Mouse (Mus musculus) brain, adult 2 months (tissue): ENCODE measurements around the gene 6430571L13Rik.

Experiments
- DNase-seq: peaks from one replicate; pipeline ENCODE4 v3.0.0; 2011; ENCODE audit warnings: low read depth, low spot score

The 6430571L13Rik gene

DNA sequence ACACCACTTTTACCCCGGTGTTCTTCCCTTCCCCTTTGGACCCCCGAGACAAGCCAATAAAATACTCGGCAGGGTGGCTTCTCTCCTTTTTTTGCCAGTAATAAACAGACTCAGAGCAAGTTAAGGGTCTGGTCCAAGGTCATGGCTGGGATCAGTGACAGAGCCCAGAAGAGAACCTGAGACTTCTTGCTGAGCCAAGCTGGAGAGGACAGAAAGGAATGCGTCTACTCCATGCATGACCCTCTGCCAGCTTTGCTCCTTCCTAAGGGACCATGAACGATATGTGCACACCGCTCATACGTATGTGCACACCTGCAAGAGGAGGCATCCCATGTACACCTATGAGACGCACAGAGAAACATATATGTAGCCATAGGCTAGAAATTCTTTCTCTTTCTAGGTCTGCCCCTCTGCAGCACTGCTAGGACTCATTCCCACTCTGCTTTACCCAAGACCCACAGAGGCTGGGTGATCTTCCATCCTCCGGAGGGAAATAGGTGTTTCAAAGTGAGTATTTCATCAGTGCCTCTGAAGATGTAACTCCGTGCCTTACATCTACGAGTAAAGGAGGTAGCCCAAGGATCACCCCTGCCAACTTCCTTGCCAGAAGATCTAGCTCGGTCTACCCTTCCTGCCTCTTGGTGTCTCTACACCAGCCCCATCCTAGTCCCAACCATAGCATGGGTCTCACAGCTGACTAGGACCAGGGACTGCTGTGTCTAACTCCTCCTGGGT is 676 bp downstream of the 6430571L13Rik start:
- no peak for DNase-seq

DNA sequence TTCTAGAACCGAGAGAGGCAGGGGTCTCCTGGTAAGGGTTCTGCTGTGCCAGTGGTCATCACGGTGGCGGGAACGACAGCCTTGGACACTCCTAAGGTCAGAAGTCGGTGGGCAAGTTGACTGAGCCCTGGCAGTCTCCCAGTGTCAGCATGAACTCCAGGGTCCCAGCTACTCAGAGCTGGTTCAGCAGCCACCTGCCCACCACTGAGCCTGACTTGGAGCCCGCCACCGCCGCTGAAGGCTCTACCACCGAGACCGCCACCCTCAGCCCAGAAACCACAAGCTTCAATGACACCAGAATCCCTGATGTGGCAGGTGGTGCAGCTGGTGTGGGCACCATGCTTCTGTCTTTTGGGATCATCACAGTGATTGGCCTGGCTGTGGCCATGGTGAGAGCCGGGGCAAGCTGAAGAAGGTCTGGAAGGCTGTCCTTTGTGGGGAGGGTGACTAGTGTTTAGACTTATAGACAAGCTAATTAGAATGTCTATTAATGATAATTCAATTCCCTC is 1.9 kb downstream of the 6430571L13Rik start:
- no peak for DNase-seq

DNA sequence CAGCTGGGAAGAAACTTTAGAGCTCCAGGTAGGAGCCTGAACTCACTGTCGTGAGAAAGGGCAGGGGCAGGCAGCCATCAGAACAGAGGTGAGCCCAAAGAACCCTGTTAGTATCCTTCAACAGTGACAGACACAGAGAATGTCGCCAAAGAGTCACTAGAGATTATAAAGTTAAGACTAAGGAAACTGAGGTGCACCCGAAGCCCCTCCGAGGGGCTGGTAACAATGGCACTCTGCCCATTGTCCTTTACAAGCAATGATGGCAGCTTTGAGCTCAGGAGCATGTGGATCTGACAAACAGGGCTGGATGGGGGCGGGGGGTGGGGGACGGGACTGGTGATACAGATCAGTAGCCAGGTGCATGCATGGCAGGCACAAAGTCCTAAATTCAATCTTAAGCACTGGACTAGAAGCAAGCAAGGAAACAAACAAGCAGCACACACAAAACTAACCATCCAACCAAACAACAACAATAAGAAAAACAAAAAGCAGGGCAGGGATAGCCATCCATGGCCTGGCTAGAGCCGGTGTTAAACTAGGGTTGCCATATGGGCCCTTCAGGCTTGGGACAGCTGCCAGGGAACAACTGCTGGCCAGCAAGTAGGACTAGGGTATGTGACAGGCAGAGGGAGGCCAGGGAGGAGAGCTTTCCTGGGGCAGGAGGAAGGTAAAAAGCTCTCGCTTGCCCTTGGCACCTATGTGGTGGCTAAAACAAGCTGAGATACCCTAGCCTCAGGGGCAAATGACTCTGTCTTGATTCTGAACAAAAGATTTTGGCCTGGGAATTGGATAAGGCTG is 2.9 kb downstream of the 6430571L13Rik start:
- peak; percentile 96 for DNase-seq

DNA sequence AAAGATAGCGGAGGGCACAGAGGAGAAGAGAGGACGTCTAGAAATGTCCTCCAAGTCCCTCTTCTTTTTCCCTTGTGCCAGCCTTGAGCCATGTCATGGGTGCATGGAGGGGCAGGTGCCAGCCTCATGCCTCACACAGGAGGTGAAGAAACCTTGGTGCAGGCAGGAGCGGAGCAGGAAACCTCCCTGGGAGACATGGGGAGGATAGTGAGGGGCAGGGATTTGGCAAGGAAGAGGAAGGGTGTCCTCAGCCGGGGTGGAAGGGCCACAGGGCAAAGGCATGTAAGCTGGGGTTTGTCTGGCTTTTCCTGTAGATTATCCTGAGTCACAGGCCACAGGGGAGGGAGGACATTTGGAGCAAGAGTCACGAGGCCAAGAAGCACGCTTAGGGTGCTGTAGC is 3.6 kb downstream of the 6430571L13Rik start:
- no peak for DNase-seq

DNA sequence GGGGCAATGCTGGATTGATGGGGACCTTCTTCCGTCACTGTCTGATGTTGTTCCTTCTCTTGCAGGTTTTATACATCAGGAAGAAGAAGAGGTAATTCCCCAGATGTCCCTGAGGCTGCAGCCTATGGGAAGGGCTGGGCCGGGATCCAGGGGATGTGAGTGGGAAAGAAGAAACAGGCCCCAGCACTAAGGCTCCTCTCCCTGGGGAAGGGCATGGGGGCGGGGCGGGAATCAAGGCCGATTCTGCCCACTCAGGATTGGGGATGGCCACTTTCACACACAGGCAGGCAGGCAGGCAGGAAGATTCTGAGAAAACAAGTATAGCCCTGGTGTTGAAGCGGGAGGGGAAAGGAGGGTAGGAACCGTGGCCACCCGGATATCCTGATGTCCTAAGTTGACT is 5.7 kb downstream of the 6430571L13Rik start:
- no peak for DNase-seq

DNA sequence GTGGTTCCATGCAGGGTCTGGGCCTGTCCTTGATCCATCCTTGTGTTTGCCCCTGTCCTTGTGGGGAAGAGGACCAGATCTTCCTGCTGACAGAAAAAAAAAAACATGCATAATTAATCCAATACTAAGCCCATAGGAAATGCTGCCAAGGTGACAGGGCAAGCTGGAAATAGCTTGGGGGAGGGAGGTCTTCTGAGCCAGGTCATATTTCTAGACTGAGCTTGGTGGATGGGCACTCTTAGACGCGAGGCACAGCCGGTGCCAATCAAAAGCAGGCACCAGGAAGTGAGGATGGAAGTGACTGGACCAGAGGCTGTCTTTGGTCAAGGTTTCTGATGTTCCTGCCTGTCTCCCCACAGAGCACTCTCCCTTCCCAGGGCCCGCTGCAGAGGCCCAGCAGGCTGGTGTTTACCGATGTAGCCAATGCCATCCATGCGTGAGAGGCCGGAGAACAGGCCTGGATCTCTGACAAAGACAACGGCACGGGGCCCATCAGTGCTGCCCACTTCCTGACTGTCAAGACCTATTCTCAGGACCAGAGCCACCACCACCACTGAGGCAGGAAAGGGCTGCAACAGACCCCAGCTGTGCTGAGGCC is 7.3 kb downstream of the 6430571L13Rik start:
- peak; percentile 54 for DNase-seq

DNA sequence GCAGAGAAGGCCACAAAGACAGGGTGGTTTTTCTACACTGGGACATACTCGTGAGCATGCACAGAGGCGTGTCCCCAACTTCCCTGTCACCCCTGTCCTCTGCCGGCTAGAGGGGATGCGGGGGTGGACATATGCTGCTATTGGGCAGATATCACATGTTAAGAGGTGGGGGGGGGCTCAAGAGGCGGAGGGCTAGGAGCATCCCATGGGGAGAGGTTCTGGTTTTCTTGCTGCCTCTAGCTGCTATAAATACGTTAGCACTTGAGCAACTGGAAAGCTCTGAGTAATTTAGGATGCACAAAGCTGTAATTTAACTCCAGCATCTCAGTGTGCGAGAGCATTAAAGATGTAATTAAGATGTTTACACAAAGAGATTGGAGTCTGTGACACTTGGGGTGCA is 8.9 kb downstream of the 6430571L13Rik start:
- DNase-seq, result peak; percentile 81

DNA sequence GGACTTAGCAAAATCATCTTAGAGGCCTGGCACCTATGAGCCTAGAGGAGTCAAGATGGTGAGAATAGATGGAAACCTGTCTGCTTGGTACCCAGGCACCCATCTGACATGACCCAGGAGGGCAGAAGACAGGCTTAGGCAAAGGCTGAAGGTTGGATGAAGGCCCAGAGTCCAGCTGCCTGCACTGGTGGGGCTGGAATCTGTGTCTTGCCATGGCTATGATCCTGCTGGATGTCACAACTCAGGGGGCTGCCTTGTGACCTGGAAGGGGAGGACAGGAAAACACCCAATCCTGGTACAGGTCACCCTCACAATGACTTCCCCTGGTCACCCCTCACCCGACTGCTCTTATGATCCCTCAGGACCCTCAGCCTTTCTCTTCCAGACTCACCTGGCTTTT is 14.4 kb downstream of the 6430571L13Rik start:
- no peak for DNase-seq

DNA sequence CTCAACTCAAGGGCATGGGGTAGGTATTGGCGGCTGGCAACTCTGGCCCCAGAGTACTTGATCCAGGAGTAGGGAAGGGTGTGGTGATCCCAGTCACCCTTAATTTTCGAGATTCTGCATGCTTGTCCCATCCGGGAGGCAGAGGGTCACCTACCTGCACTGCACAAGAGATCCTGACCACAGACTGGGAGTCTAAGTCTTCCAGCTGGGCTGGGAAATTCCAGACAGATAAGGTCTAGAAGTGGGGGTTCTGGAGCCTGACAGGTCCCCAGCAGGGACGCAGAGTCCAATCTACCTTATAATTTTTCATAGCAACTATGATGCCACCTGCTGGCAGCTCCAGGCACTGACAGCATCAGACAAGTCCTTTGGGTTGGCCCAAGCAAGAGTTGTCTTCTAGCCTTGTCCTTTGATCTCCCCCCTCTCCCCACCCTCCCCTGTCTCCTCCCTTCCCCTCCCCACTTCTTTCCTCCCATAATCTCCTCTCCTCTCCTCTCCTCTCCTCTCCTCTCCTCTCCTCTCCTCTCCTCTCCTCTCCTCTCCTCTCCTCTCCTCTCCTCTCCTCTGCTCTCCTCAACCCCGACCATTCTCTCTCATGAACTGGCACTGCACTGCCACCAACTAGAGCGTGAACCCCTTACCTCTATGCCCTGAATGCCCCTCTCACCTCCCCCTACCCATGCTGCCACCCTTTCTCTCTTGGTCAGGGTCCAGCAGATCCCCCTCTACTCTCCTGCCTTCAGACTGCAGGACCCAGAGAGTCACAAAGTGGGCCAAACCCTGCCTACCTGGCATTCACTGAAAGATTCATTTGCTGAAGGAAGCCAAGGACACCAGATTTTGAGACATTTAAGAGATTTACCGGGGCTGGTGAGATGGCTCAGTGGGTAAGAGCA is 15.7 kb downstream of the 6430571L13Rik start:
- DNase-seq, result peak; percentile 87

DNA sequence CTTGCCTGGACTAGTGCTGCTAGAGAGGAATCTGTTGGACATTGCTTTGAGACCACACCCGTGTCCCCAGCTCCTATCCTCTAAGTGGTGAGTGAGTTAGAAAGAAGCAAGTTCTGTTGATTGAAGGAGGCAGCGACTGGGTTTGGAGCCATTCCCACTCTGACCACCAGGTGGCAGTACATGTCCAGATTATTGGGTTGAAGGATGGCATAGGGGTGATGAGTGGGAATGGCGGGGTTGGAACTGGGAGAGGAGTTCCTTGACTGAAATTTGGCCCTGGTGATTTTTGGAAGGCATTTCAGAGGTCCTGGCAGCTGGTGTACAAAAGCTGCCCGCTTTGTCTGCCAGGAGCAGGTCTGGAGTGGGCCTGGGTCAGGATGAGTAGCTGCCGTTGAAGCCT is 17.2 kb downstream of the 6430571L13Rik start:
- DNase-seq, result peak; percentile 84

DNA sequence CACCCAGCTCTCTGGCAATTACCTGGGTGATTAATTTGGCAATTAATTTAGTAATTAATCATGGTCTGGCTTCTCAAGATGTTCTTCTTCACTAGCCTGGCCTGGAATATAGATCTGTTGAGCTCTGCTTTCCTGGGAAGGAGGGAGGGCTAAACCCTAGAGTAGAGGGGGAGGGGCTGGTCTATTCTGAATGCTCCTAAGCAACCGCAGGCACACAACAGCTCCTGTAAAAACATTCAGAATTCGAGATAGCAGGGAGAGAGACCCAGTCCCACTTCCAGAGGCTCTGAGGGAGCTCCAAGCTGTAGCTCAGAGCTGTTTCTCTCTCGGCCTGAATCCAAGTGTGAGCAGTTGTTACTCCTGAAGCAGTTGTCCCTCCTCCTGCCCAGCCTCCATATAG is 20.6 kb downstream of the 6430571L13Rik start:
- DNase-seq, result no peak

DNA sequence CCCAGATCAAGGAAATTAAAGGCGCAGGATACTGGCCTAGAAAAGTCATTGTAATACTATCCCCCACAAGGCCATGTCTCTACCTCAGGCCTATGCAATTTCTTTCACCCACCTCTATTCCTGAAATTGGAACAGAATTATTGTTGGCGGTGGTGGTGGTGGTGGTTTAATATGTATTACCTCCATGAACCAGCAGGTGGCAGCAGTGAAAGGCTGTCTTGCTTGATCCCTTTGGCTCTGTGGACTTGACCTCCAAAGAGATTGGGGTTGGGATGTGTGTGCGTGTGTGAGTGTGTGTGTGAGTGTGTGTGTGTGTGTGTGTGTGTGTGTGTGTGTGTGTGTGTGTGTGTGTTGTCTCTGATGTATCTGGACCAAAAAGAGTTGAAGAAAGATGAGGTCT is 26.2 kb downstream of the 6430571L13Rik start:
- peak; percentile 68 for DNase-seq

DNA sequence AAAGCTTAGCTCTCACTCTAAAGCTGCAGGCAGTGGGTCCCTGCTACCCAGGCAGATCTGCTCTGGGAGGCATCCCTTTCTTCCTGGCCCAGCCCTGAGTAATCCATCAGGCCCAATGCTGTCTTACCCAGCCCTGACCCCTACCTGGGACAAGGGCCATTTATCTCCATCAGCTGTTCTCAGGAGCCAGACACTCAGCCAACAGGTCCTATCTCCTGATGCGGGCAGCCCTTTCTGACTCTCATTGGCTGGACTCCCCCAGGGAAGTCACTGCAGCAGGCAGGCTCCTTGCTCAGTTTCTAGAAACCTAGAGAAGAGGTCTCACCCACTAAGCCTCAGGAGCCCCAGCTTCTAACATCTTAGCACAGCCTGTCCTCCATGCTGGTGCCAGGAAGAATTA is 27.9 kb downstream of the 6430571L13Rik start:
- no peak for DNase-seq

DNA sequence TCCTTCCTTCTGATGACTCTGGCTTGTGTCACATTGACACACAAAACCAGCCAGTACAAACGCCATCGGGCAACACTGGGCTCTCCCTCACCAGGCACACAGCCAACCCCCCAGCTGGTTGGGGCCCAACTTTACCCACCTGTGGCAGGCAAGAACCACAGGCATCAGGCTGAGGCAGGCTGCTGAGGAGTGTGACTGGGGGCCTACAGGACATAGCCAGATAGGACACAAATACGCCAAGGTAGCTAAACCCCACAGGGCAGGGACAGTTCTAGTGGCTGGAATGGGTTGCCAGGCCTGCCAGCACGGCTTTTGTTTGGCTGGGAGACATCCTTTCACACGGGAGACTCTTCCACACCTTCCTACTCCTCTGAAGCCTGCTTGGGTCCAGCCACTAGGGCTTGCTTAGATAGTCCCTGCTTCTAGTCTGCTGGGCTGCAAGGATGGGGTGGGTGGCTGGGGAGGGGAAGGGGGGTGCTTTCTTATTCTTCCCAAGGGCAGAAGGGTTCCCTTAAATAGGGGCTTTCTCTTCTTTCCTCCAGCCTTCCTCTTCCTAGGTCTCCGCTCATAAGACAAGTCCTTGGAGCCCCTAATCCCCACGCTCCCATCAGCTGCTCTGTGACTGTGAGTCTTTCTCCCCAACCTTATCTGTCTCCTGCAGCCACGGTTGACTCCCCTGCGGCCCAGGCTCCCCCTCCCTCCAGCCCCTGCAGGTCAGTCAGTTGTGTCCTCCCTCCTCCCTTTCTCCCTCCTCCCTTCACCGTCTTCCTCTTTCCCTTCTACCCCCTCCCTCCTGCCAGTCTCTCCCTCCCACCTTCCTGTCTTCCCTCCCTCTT is 29.1 kb downstream of the 6430571L13Rik start:
- DNase-seq, result no peak

DNA sequence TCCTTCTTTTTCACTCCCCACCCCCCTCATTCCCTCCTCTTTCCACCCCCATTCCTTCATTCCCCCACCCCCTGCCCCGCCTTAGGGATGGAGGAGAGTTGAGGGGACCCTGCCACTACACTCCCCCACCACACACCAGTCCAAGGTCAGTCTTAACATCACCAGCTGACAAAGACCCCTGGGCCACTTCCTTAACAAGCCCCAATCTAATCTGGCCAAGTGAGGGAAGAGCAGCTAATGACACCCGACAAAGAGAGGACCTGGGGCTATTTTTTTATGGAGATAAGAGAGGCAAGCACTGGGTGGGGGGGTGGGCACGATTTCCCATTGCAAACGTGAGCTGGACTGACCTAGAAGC is 29.7 kb downstream of the 6430571L13Rik start:
- no peak for DNase-seq

DNA sequence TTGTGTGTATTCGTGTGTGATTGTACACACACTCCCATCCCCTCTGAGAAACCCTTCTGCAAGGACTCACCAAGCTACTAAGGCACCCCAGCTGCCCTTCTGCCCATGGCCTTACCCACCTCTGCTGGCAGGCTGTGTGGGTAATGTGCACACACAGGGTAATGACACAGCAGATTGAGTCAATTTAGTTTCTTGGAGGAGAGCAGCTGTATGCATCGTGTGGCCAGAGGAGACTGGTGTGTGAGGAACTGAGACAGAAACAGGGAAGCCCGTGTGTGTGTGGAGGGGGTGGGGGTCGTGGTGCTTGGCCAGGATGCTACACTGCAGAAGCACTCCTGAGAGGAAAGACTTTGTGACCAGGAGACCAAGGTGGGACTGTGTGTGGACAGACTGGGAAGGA is 32.0 kb downstream of the 6430571L13Rik start:
- DNase-seq, result no peak

DNA sequence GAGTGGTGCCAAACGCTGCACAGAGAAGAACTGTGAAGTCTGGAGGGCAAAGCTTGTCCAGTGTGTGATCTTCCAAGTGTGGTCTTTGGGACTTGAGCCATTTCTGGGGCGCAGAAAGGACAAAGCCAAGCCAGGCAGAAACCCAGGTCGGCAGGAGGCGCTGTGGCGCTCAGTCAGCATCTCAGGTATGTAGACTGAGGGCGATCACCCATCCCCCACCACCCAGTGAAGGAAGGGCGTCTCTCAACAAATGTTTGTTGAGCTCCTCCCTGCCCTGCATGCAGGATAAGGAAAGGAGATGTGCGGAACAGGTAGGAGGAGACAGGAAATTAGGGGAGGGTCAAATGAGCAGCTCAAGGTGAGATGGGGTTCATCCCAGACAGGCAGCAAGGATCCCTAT is 34.2 kb downstream of the 6430571L13Rik start:
- no peak for DNase-seq

DNA sequence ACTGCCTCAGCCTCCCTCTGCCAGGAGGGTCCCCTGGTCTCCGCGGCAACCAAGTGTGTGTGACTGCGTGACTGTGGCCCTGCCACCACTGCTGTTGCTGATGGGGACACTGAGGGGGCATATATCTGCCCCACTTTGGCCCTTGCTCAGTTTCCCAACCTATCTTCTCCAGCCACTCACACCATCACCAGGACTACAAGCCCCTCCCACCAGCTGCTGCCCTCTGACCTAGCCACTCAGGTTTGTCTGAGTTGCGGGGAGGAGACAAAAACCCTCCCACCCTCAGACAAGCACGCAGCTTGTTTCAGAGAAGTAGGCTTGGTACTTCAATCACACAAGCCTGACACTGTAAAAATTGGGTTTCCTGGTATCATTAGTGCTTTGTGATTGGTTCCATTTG is 35.0 kb downstream of the 6430571L13Rik start:
- DNase-seq, result no peak

DNA sequence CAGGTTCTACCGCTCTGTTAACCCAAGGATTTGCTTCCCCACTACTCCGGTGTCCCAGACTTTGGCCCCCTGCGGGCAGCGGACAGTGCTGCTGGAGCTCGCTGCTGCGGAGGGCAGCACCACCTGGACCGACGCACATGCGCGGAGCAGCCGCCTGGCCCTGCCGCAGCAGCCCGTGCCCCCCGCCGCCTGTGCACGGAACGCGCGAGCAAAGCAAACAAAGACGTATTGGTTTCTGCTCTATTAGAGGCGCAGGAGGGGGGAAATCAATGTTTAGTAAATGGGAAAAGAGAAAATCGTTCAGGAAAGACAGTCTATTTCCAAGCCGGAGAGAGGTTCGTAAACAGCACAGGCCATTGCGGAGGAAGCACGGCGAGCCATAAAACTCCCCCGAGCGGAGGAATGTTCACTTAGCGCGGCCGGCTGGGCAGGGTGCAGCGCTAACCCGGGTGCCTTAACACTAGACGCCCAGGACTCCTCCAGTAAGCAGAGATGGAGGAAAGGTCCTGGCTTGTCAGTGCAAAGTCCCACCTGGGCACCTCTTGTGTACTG is 37.6 kb downstream of the 6430571L13Rik start:
- peak; percentile 63 for DNase-seq

DNA sequence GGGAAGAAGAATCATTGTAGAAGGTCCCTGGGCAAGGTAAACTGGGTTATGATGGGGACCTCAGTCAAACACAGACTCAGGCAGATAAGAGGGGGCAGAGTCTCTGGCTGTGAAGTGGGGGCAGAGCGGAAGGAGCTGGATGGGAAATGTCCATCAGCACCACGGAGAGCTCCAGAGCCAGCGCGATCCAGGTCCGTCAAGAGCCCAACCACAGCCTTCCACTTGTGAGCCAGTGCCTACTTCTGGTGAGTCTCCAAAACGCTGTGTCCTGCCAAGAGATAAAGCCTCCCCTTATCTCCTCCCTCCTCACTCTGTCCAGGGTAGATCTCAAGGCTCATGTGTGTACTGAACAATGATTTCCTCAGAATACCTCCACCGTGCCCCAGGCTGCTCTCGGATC is 41.3 kb downstream of the 6430571L13Rik start:
- DNase-seq, result no peak
